In the genomic region with DNA sequence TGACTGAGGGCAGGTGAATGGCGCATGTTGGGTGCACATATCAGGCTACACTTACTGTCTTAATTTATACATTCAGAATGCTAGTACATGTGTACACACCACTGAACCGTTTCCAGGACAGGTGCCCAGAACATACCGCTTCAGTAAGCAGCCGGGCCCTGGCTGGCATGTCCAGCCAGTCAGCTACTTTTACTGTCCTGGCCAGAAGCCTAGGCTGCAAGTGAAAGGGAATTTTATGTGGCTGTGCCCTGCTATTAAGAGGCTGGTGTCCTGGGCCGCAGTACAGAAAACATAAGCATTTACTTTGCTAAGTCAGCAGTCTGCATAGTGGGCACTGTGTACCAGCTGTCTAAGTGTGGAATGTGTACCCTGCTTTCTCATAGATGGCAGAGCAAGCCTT, we compare ENCODE assay signal across 22 mouse cellular contexts. TPM values are rescaled to one million over a fixed set of nuclear protein-coding genes. Genes with fewer than 3 reads are reported as not detected.
DNase-seq lines count a peak whose midpoint lies in the region; ATAC-seq and TF ChIP-seq lines count a peak whose summit lies in the region.
"Had no signal": no experiment of that assay in that cellular context is flagged by ENCODE, and none has a peak within 500 bp of the region (broad histone marks: within the 10 kb centered on the region; RNA-seq: fewer than 3 reads in every experiment).

No protein-coding gene starts in this region.

- H3K79me2 ChIP-seq in MEL (ENCODE audit: control insufficient read depth, insufficient read depth, low read length, poor library complexity) = peaks cover 9% of the 10 kb centered on the region

- no peak for TF ChIP-seq RAD21 in MEL (IDR thresholded peaks at IDR 0.05; ENCODE audit: low read depth, low read length)

- H3K4me3 ChIP-seq in embryonic facial prominence, embryonic 13.5 days = no peak overlapping the region
- no peak overlapping the region for H3K4me3 ChIP-seq in embryonic facial prominence, embryonic 10.5 days
- H3K4me3 ChIP-seq in intestine, postnatal 0 days (ENCODE audit: low read depth, low read length) = no peak overlapping the region
- H3K4me3 ChIP-seq in intestine, embryonic 16.5 days (ENCODE audit: low read length) = no peak overlapping the region
- no peak overlapping the region for H3K4me3 ChIP-seq in MEL (ENCODE audit: control insufficient read depth in 1 of 2, insufficient read depth in 1 of 2, low read depth in 2 of 2, low read length in 2 of 2)
- H3K4me3 ChIP-seq in kidney, postnatal 0 days (replicated peaks; ENCODE audit: low read depth, low read length) = no peak overlapping the region
- H3K4me3 ChIP-seq: embryonic facial prominence, embryonic 15.5 days; heart, adult 2 months; midbrain, embryonic 15.5 days; myocyte had no signal

- no peak; a peak in 1 of 4 replicates for TF ChIP-seq POLR2A in MEL (IDR thresholded peaks at IDR 0.05; ENCODE audit: control insufficient read depth in 1 of 2, insufficient read depth in 1 of 2, low read depth in 1 of 2, low read length in 2 of 2, poor library complexity in 1 of 2)

- peaks cover 20% of the 10 kb centered on the region for H3K4me1 ChIP-seq in embryonic facial prominence, embryonic 13.5 days
- peaks cover 21% of the 10 kb centered on the region for H3K4me1 ChIP-seq in embryonic facial prominence, embryonic 10.5 days
- peaks cover 5% of the 10 kb centered on the region for H3K4me1 ChIP-seq in intestine, postnatal 0 days (replicated peaks; ENCODE audit: control insufficient read depth, insufficient read depth, low read length)
- H3K4me1 ChIP-seq in intestine, embryonic 16.5 days (ENCODE audit: control insufficient read depth, insufficient read depth, low read length) = peaks cover 17% of the 10 kb centered on the region
- H3K4me1 ChIP-seq in MEL (ENCODE audit: control insufficient read depth in 1 of 2, insufficient read depth in 2 of 2, low read length in 2 of 2) = peaks cover 0 to 8% of the 10 kb centered on the region in 2 experiments; a peak in 1 of 4 replicates
- H3K4me1 ChIP-seq in kidney, postnatal 0 days (replicated peaks; ENCODE audit: insufficient read depth, low read length) = peaks cover 9% of the 10 kb centered on the region

- no peak for TF ChIP-seq CTCF in intestine, postnatal 0 days (IDR thresholded peaks at IDR 0.05; ENCODE audit: low read depth)
- no peak for TF ChIP-seq CTCF in MEL (IDR thresholded peaks at IDR 0.05 in 2 of 3, conservative IDR thresholded peaks at IDR 0.05 in 1 of 3; ENCODE audit: control insufficient read depth in 1 of 3, insufficient read depth in 1 of 3, low read depth in 2 of 3, low read length in 3 of 3, poor library complexity in 1 of 3, severe bottlenecking in 1 of 3)
- TF ChIP-seq CTCF in kidney, postnatal 0 days (IDR thresholded peaks at IDR 0.05; ENCODE audit: low read depth) = no peak

- no peak for DNase-seq in embryonic facial prominence, embryonic 10.5 days (ENCODE audit: low spot score)
- no peak for DNase-seq in MEL (ENCODE audit: low read depth, low spot score)
- no peak for DNase-seq in kidney, postnatal 0 days (ENCODE audit: low spot score)
- DNase-seq in spleen, postnatal 10 days (ENCODE audit: low spot score in 2 of 2) = no peak
- DNase-seq in retina, embryonic 14.5 days (ENCODE audit: low spot score) = no peak
- DNase-seq: adrenal gland, postnatal 36 days; cerebellum, adult 9-10 months; lung, adult 2 months had no signal

- no peak overlapping the region for H3K27ac ChIP-seq in embryonic facial prominence, embryonic 13.5 days
- no peak overlapping the region for H3K27ac ChIP-seq in embryonic facial prominence, embryonic 10.5 days (replicated peaks)
- H3K27ac ChIP-seq in intestine, postnatal 0 days (ENCODE audit: low read depth, low read length) = no peak overlapping the region
- no peak overlapping the region for H3K27ac ChIP-seq in intestine, embryonic 16.5 days (ENCODE audit: low read length)
- no peak overlapping the region for H3K27ac ChIP-seq in MEL (ENCODE audit: control insufficient read depth, low read depth, low read length)
- 0 out of 2 replicates have a peak overlapping the region, but pooled peaks have one; percentile 42 for H3K27ac ChIP-seq in kidney, postnatal 0 days
- H3K27ac ChIP-seq: embryonic facial prominence, embryonic 15.5 days; heart, adult 2 months; midbrain, embryonic 15.5 days; stomach, postnatal 0 days had no signal

- TF ChIP-seq EP300 in MEL (IDR thresholded peaks at IDR 0.05; ENCODE audit: low read depth in 1 of 2, low read length in 2 of 2) = no peak

- no peaks in the 10 kb centered on the region for H3K27me3 ChIP-seq in embryonic facial prominence, embryonic 13.5 days
- no peaks in the 10 kb centered on the region for H3K27me3 ChIP-seq in embryonic facial prominence, embryonic 10.5 days (replicated peaks; ENCODE audit: low read depth, poor library complexity, severe bottlenecking)
- H3K27me3 ChIP-seq in intestine, postnatal 0 days (replicated peaks; ENCODE audit: control insufficient read depth, insufficient read depth, low read length) = no peaks in the 10 kb centered on the region
- no peaks in the 10 kb centered on the region for H3K27me3 ChIP-seq in intestine, embryonic 16.5 days (replicated peaks; ENCODE audit: control insufficient read depth, insufficient read depth, low read length)
- no peaks in the 10 kb centered on the region for H3K27me3 ChIP-seq in MEL (ENCODE audit: control insufficient read depth in 1 of 2, insufficient read depth in 2 of 2, low read length in 2 of 2)
- H3K27me3 ChIP-seq in kidney, postnatal 0 days (ENCODE audit: insufficient read depth, low read length) = no peaks in the 10 kb centered on the region
- H3K27me3 ChIP-seq: CH12.LX; embryonic facial prominence, embryonic 15.5 days; megakaryocyte, embryonic 14.5 days; midbrain, embryonic 15.5 days had no signal

- no peak for ATAC-seq in embryonic facial prominence, embryonic 13.5 days (ENCODE audit: insufficient number of reproducible peaks, insufficient read depth, low FRiP score, low TSS enrichment, low read depth)
- no peak for ATAC-seq in intestine, postnatal 0 days
- no peak for ATAC-seq in intestine, embryonic 16.5 days
- no peak for ATAC-seq in kidney, postnatal 0 days (replicated peaks; ENCODE audit: low FRiP score, low read depth)
- ATAC-seq: forebrain, embryonic 16.5 days; inflammation-experienced regulatory T-cells, adult 6 months; midbrain, embryonic 15.5 days had no signal

- H3K36me3 ChIP-seq in embryonic facial prominence, embryonic 13.5 days = peaks cover 81% of the 10 kb centered on the region
- H3K36me3 ChIP-seq in embryonic facial prominence, embryonic 10.5 days (replicated peaks) = peaks cover 82% of the 10 kb centered on the region
- H3K36me3 ChIP-seq in intestine, postnatal 0 days (ENCODE audit: control insufficient read depth, insufficient read depth) = peaks cover 67% of the 10 kb centered on the region
- peaks cover 39% of the 10 kb centered on the region for H3K36me3 ChIP-seq in intestine, embryonic 16.5 days (ENCODE audit: control insufficient read depth, insufficient read depth, low read length)
- H3K36me3 ChIP-seq in MEL (ENCODE audit: control insufficient read depth in 1 of 2, insufficient read depth in 2 of 2, low read length in 2 of 2) = peaks cover 7 to 8% of the 10 kb centered on the region in 2 experiments
- peaks cover 50% of the 10 kb centered on the region for H3K36me3 ChIP-seq in kidney, postnatal 0 days (ENCODE audit: insufficient read depth, low read length)

- H3K9me3 ChIP-seq in embryonic facial prominence, embryonic 13.5 days = no peaks in the 10 kb centered on the region
- no peaks in the 10 kb centered on the region for H3K9me3 ChIP-seq in embryonic facial prominence, embryonic 10.5 days
- H3K9me3 ChIP-seq in intestine, postnatal 0 days (ENCODE audit: control insufficient read depth) = no peaks in the 10 kb centered on the region
- H3K9me3 ChIP-seq in intestine, embryonic 16.5 days (ENCODE audit: control insufficient read depth, low read length) = no peaks in the 10 kb centered on the region
- no peaks in the 10 kb centered on the region for H3K9me3 ChIP-seq in MEL (replicated peaks; ENCODE audit: insufficient read depth, low read length)
- no peaks in the 10 kb centered on the region for H3K9me3 ChIP-seq in kidney, postnatal 0 days (replicated peaks; ENCODE audit: low read length)
- H3K9me3 ChIP-seq: embryonic facial prominence, embryonic 15.5 days; megakaryocyte, embryonic 14.5 days; midbrain, embryonic 15.5 days had no signal

- no peak overlapping the region for H3K4me2 ChIP-seq in embryonic facial prominence, embryonic 13.5 days
- no peak overlapping the region for H3K4me2 ChIP-seq in intestine, postnatal 0 days (replicated peaks; ENCODE audit: low read depth)
- no peak overlapping the region for H3K4me2 ChIP-seq in intestine, embryonic 16.5 days (ENCODE audit: low read depth, low read length)
- no peak overlapping the region for H3K4me2 ChIP-seq in kidney, postnatal 0 days (ENCODE audit: low read length)
- H3K4me2 ChIP-seq: embryonic facial prominence, embryonic 15.5 days; liver, embryonic 11.5 days; midbrain, embryonic 15.5 days had no signal

- WGBS in embryonic facial prominence, embryonic 13.5 days = 95% methylated on average over 5 of the region's 5 CpGs
- WGBS in embryonic facial prominence, embryonic 10.5 days = 96% methylated on average over 5 of the region's 5 CpGs
- 81% methylated on average over 5 of the region's 5 CpGs for WGBS in intestine, postnatal 0 days
- WGBS in intestine, embryonic 16.5 days = 89% methylated on average over 5 of the region's 5 CpGs
- WGBS in kidney, postnatal 0 days = 77% methylated on average over 5 of the region's 5 CpGs

- H3K9ac ChIP-seq in embryonic facial prominence, embryonic 13.5 days = peak overlapping the region; percentile 32; the same call in 1 of the 2 replicates
- 0 out of 2 replicates have a peak overlapping the region, but pooled peaks have one; percentile 3 for H3K9ac ChIP-seq in intestine, postnatal 0 days (ENCODE audit: low read depth, low read length)
- no peak overlapping the region for H3K9ac ChIP-seq in intestine, embryonic 16.5 days (ENCODE audit: low read depth, low read length)
- no peak overlapping the region for H3K9ac ChIP-seq in MEL (ENCODE audit: control insufficient read depth, low read depth, low read length, poor library complexity, severe bottlenecking)
- H3K9ac ChIP-seq in kidney, postnatal 0 days (ENCODE audit: low read depth, low read length) = no peak overlapping the region
- H3K9ac ChIP-seq: embryonic facial prominence, embryonic 15.5 days; midbrain, embryonic 15.5 days had no signal

RNA-seq across cellular contexts. Expression of a gene that starts 4.1 kb away (rescaled TPM):
- 22.2 and 26.4 TPM in 2 replicates for polyA plus RNA-seq in embryonic facial prominence, embryonic 13.5 days (2015; fragmentation: Nextera tagmentation; extraction: Ambion mirVana)
- 19.0 and 22.2 TPM in 2 replicates for polyA plus RNA-seq in embryonic facial prominence, embryonic 10.5 days (2016; fragmentation: Nextera tagmentation; extraction: Ambion mirVana)
- 11.7 and 12.9 TPM in 2 replicates for polyA plus RNA-seq in intestine, postnatal 0 days (2015; fragmentation: Nextera tagmentation; extraction: Ambion mirVana)
- 28.9 and 30.5 TPM in 2 replicates for polyA plus RNA-seq in intestine, embryonic 16.5 days (2015; fragmentation: Nextera tagmentation; extraction: Ambion mirVana)
- total RNA-seq in MEL (2012; rRNA removed) = 15.8 and 15.9 TPM in 2 replicates
- polyA plus RNA-seq in MEL (2012; ENCODE audit: insufficient read depth in 1 of 2, insufficient read length in 2 of 2, low read depth in 1 of 2, low replicate concordance in 2 of 2, missing spikeins in 1 of 2) = 10 to 100 TPM in 1 of 2 experiments, not detected in 1; 21.8 TPM
- polyA plus RNA-seq in kidney, postnatal 0 days (2015; fragmentation: Nextera tagmentation; extraction: Ambion mirVana) = 18.3 and 19.7 TPM in 2 replicates

RNA-seq across cellular contexts. Expression of a gene that starts 14.3 kb away (rescaled TPM):
- polyA plus RNA-seq in embryonic facial prominence, embryonic 13.5 days (2015; fragmentation: Nextera tagmentation; extraction: Ambion mirVana) = 11.2 and 12.8 TPM in 2 replicates
- 2.0 and 3.5 TPM in 2 replicates for polyA plus RNA-seq in embryonic facial prominence, embryonic 10.5 days (2016; fragmentation: Nextera tagmentation; extraction: Ambion mirVana)
- 5.3 and 5.7 TPM in 2 replicates for polyA plus RNA-seq in intestine, postnatal 0 days (2015; fragmentation: Nextera tagmentation; extraction: Ambion mirVana)
- 19.8 and 22.9 TPM in 2 replicates for polyA plus RNA-seq in intestine, embryonic 16.5 days (2015; fragmentation: Nextera tagmentation; extraction: Ambion mirVana)
- 0.62 and 0.85 TPM in 2 replicates for total RNA-seq in MEL (2012; rRNA removed)
- polyA plus RNA-seq in MEL (2012; ENCODE audit: insufficient read depth in 1 of 2, insufficient read length in 2 of 2, low read depth in 1 of 2, low replicate concordance in 2 of 2, missing spikeins in 1 of 2) = 1 to 10 TPM in 1 of 2 experiments, not detected in 1; 1.1 TPM
- polyA plus RNA-seq in kidney, postnatal 0 days (2015; fragmentation: Nextera tagmentation; extraction: Ambion mirVana) = 2.1 and 2.3 TPM in 2 replicates
- total RNA-seq: heart, adult 2 months; neutrophil, adult 5-6 weeks had no signal
- polyA plus RNA-seq: inflammation-experienced regulatory T-cells, adult 6 months had no signal

RNA-seq across cellular contexts. Expression of a gene that starts 15.3 kb away (rescaled TPM):
- polyA plus RNA-seq in embryonic facial prominence, embryonic 13.5 days (2015; fragmentation: Nextera tagmentation; extraction: Ambion mirVana) = 147 and 162 TPM in 2 replicates
- 128 and 134 TPM in 2 replicates for polyA plus RNA-seq in embryonic facial prominence, embryonic 10.5 days (2016; fragmentation: Nextera tagmentation; extraction: Ambion mirVana)
- polyA plus RNA-seq in intestine, postnatal 0 days (2015; fragmentation: Nextera tagmentation; extraction: Ambion mirVana) = 277 and 297 TPM in 2 replicates
- 211 and 216 TPM in 2 replicates for polyA plus RNA-seq in intestine, embryonic 16.5 days (2015; fragmentation: Nextera tagmentation; extraction: Ambion mirVana)
- total RNA-seq in MEL (2012; rRNA removed) = 119 and 140 TPM in 2 replicates
- polyA plus RNA-seq in MEL (2012; ENCODE audit: insufficient read depth in 1 of 2, insufficient read length in 2 of 2, low read depth in 1 of 2, low replicate concordance in 2 of 2, missing spikeins in 1 of 2) = 100 to 1,000 TPM; 114 to 379 TPM
- polyA plus RNA-seq in kidney, postnatal 0 days (2015; fragmentation: Nextera tagmentation; extraction: Ambion mirVana) = 194 and 205 TPM in 2 replicates

RNA-seq across cellular contexts. Expression of a gene that starts 15.5 kb away (rescaled TPM):
- polyA plus RNA-seq in embryonic facial prominence, embryonic 13.5 days (2015; fragmentation: Nextera tagmentation; extraction: Ambion mirVana) = 5.6 and 6.2 TPM in 2 replicates
- polyA plus RNA-seq in embryonic facial prominence, embryonic 10.5 days (2016; fragmentation: Nextera tagmentation; extraction: Ambion mirVana) = 4.3 and 5.4 TPM in 2 replicates
- 1.8 and 2.2 TPM in 2 replicates for polyA plus RNA-seq in intestine, postnatal 0 days (2015; fragmentation: Nextera tagmentation; extraction: Ambion mirVana)
- 3.6 and 4.3 TPM in 2 replicates for polyA plus RNA-seq in intestine, embryonic 16.5 days (2015; fragmentation: Nextera tagmentation; extraction: Ambion mirVana)
- 3.0 and 4.4 TPM in 2 replicates for total RNA-seq in MEL (2012; rRNA removed)
- 1 to 10 TPM in 1 of 2 experiments, not detected in 1; 4.1 TPM for polyA plus RNA-seq in MEL (2012; ENCODE audit: insufficient read depth in 1 of 2, insufficient read length in 2 of 2, low read depth in 1 of 2, low replicate concordance in 2 of 2, missing spikeins in 1 of 2)
- polyA plus RNA-seq in kidney, postnatal 0 days (2015; fragmentation: Nextera tagmentation; extraction: Ambion mirVana) = 7.0 and 7.6 TPM in 2 replicates

Comparison
In these comparisons a context has a peak if more than half of its experiments do, and no peak if none do; other contexts are left out.
1. H3K9ac ChIP-seq: peak in embryonic facial prominence, embryonic 13.5 days (single experiment) and intestine, postnatal 0 days (single experiment); none in intestine, embryonic 16.5 days (single experiment), MEL (single experiment) and kidney, postnatal 0 days (single experiment).